Mouse (Mus musculus): Measurements from ENCODE around the gene Zmynd12. TPM values are rescaled to one million over a fixed set of nuclear protein-coding genes. Genes with fewer than 3 reads are reported as not detected.

The Zmynd12 gene
- 2.9 TPM in 1 of 2 replicates, not detected in the other for total RNA-seq (2015; ENCODE audit: low replicate concordance)
- total RNA-seq (2017; ENCODE audit: low replicate concordance) = 0.43 TPM in 1 of 2 replicates, not detected in the other

GRCm38 (mm10) chr4:119422294-119422964 is at the start of gene Zmynd12, which contains the start of gene Ppcs:
Gene Zmynd12 (plus strand): TSS chr4:119422814.
Gene Ppcs (minus strand): TSS chr4:119422420.
- peak; percentile 78 for ATAC-seq (replicated peaks; ENCODE audit: low FRiP score, poor library complexity, severe bottlenecking)

DNA sequence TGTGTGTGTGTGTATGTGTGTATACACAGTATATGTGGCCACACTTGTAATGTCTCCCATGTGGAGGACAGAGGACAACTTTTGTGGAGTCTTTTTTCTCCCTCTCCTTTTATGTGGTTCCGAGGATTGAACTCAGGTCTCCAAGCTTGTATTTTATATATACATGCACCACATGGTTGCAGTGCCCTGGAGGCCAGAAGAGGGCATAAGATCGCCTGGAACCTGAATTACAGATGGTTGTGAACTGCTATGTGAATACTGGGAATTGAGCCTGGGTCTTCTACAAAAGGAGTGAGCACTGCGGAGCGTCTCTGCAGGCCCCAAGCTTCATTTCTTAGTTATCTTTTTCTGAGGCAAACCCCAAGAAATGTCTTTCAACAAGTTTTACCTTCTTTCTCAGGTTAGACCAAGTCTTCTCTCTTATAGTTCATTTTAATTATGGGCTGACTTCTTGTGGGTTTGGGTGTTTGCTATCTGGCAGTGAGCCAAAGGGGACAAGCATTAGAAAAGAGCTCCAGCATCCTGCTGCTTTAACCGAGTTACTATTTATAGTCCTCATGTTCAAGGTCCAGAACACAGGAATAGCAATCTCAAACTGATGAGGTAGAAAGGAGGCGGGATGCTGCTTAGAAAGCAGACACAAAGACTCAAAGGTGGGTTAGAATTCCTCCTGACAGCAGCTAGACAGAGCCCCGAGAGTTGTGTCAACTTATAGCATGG is 41.0 kb upstream of the Zmynd12 start:
- no peak for ATAC-seq (replicated peaks; ENCODE audit: low FRiP score, poor library complexity, severe bottlenecking)

GRCm38 (mm10) chr4:119389184-119389583 is 33.4 kb upstream of the Zmynd12 start:
- no peak for ATAC-seq (replicated peaks; ENCODE audit: low FRiP score, poor library complexity, severe bottlenecking)

- ATAC-seq (replicated peaks; ENCODE audit: low FRiP score, poor library complexity, severe bottlenecking) = peak; percentile 81
These were observed 32.2 kb upstream of the Zmynd12 start for GRCm38 (mm10) chr4:119390369-119390768.

- no peak for ATAC-seq (replicated peaks; ENCODE audit: low FRiP score, poor library complexity, severe bottlenecking)
These were observed 23.9 kb upstream of the Zmynd12 start for GRCm38 (mm10) chr4:119398751-119399150.

- peak; percentile 56; the same call in 1 of the 2 replicates for ATAC-seq (replicated peaks; ENCODE audit: low FRiP score, poor library complexity, severe bottlenecking)
These were observed 21.7 kb upstream of the Zmynd12 start for GRCm38 (mm10) chr4:119400896-119401295.

- ATAC-seq (replicated peaks; ENCODE audit: low FRiP score, poor library complexity, severe bottlenecking) = no peak
These were observed 19.2 kb upstream of the Zmynd12 start for GRCm38 (mm10) chr4:119403431-119403830.

- ATAC-seq (replicated peaks; ENCODE audit: low FRiP score, poor library complexity, severe bottlenecking) = no peak
These were observed 10.6 kb upstream of the Zmynd12 start for GRCm38 (mm10) chr4:119411877-119412650.

DNA sequence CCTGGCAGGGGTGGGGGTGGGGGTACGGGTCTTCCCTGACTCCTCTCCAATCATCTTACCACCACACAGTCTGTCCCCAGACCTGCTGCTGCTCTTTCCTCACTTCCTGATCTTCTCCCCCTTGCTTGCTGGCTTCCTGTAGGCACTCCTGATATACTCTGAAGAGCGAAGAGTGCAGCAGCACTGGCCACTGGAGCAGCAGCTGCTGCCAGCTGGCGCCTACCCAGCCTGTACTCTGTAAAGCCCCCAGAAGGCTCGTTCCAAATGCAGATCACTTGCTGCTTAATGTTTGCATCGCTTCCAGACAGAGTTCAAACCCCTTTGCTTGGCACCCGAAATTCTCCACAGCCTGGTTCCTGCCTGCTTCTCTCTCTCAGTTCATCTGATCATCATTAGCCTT is 9.8 kb upstream of the Zmynd12 start:
- ATAC-seq (replicated peaks; ENCODE audit: low FRiP score, poor library complexity, severe bottlenecking) = no peak

- ATAC-seq (replicated peaks; ENCODE audit: low FRiP score, poor library complexity, severe bottlenecking) = no peak; the same call in 1 of the 2 replicates
These were observed 7.4 kb upstream of the Zmynd12 start, which contains the start of gene Ccdc30 for GRCm38 (mm10) chr4:119415072-119415753. Gene Ccdc30 (minus strand): TSS chr4:119415521.

- ATAC-seq (replicated peaks; ENCODE audit: low FRiP score, poor library complexity, severe bottlenecking) = no peak
These were observed 5.3 kb upstream of the Zmynd12 start for GRCm38 (mm10) chr4:119417270-119417669.

GRCm38 (mm10) chr4:119417894-119418293 is 4.7 kb upstream of the Zmynd12 start:
- peak; percentile 38 for ATAC-seq (replicated peaks; ENCODE audit: low FRiP score, poor library complexity, severe bottlenecking)

DNA sequence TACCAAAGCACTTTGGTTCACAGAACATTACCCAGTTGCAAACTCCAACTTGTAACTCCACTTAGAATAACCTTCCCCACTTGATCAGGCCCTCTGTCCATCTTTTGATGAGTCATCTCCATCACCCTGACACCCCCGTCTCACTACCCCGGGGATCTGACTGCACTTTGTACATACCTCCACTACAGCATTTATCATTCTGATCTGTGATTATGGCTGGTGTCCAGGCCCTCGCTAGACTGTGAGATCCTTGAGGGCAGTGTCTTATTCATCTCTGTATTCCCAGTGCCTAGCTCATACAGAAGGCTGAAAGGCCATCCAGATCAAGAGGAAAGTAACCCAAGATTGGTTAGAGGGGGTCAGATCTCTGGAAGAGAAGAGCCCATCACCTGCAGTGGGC is 1.4 kb upstream of the Zmynd12 start:
- ATAC-seq (replicated peaks; ENCODE audit: low FRiP score, poor library complexity, severe bottlenecking) = no peak

GRCm38 (mm10) chr4:119421921-119422293 is 707 bp upstream of the Zmynd12 start:
- 0 out of 2 replicates have a peak, but pooled peaks have one; percentile 0 for ATAC-seq (replicated peaks; ENCODE audit: low FRiP score, poor library complexity, severe bottlenecking)

DNA sequence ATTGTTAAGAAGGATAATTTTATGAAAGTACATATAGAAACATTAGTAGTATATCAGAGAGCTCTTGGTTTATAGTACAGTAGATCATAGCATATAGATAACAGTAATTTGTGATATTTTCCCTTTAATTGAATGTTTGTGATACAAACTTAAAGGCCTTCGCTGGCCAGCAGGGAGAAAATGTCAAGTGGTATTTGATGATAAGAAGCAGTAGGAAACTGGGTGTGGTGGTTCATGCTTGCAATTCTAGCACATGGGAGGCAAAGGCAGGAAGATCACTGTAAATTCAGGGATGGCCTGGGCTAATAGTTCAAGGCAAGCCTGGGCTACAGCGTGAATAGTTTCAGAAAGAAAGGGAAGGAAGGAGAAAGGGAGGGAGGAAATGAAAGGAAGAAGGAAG is 2.5 kb downstream of the Zmynd12 start:
- ATAC-seq (replicated peaks; ENCODE audit: low FRiP score, poor library complexity, severe bottlenecking) = peak; percentile 66

DNA sequence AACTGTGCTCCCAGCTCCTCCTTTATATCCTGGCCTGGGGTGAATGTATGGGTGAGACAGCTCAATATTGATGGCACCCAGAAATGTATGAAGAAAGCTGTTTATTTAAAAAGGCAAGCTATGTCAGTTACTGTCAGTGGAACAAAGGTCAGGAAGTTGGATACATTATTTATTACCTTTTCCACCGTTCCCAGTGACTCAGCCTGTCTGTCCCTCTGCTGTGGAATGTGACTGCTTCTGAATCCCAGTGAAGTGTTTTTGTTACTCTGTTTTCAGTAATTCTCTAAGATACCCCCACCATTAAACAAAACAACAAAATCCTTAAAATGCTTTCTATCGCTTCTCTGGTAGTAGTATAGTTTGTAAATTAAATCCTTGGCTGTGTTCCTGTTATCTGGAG is 3.0 kb downstream of the Zmynd12 start:
- ATAC-seq (replicated peaks; ENCODE audit: low FRiP score, poor library complexity, severe bottlenecking) = no peak

DNA sequence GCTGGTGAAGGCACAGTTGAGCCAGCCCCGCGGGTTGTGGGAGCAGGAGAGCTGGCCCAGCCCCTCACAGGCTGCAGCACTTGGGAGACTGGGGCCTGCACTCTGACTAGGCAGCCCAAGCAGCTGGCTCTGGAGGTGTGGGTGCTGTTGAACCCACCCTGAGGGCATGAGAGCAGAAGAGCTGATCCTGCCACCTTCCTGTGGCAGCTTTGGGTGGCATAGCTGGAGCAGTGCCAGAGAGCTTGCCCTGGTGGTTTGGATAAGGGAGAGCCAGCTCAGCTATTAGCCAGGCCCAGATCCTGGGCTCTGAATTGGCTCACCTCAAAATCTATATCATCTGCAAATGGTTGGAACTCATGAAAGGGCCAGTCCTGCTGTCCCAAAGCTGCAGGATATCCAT is 5.1 kb downstream of the Zmynd12 start:
- ATAC-seq (replicated peaks; ENCODE audit: low FRiP score, poor library complexity, severe bottlenecking) = peak; percentile 80

GRCm38 (mm10) chr4:119430678-119431077 is 8.1 kb downstream of the Zmynd12 start:
- peak; percentile 82 for ATAC-seq (replicated peaks; ENCODE audit: low FRiP score, poor library complexity, severe bottlenecking)

GRCm38 (mm10) chr4:119437936-119438335 is 15.3 kb downstream of the Zmynd12 start:
- ATAC-seq (replicated peaks; ENCODE audit: low FRiP score, poor library complexity, severe bottlenecking) = no peak

DNA sequence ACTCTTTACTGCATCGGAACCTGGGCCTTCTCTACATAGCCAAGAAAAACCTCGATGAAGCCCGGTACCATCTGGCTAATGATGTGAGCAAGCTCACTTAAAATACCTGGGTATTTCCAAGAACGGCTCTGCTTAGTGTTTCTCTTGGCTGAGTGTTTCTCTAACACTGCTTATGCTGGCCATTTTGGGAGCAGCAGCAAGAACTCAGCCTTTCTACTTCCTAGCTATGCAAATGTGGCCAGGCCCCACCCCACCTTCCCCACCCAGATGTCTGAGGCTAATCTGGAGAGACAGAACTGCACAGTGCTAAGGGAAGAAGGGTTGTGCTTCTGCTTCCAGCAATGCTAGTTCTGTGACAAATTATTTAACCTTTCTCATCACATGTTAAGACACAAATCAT is 19.2 kb downstream of the Zmynd12 start:
- peak; percentile 84 for ATAC-seq (replicated peaks; ENCODE audit: low FRiP score, poor library complexity, severe bottlenecking)
